Mouse (Mus musculus) gastrocnemius, adult 2 months (tissue): ENCODE data around the gene Srsf3. TPM values are rescaled to one million over a fixed set of nuclear protein-coding genes. Genes with fewer than 3 reads are reported as not detected.
"Not testable (repeated sequence)": the region's sequence is repeated elsewhere in the genome, so short reads cannot be mapped to it uniquely, and the experiment has no call there.

Experiments used
- DNase-seq: peaks from one replicate; pipeline ENCODE4 v3.0.0; 2022
- H3K27ac ChIP-seq: fragments of 200-600 bp; 2 replicates; pipeline ENCODE4 v1.8.1; 2022; ENCODE audit warnings: mild to moderate bottlenecking
- H3K4me3 ChIP-seq: fragments of 200-600 bp; 2 replicates; pipeline ENCODE4 v1.8.1; 2022; ENCODE audit warnings: mild to moderate bottlenecking, moderate library complexity
- CTCF ChIP-seq: fragments of 200-600 bp; IDR thresholded peaks from 2 replicates; pipeline ENCODE4 v1.8.1; 2022; ENCODE audit warnings: antibody characterized with exemption, mild to moderate bottlenecking, moderate library complexity
- intact Hi-C: fragments of 180-260 bp; cut with DNase I; formaldehyde crosslinking; loops from one replicate; pipeline ENCODE4 v1.15.1; 2025
- long read RNA-seq, 2 experiments: library from polyadenylated mRNA; stranded (forward); transcript quantifications; one replicate each; pipeline ENCODE4 v2.0.0; 2021
- total RNA-seq, 2 experiments: library from RNA; stranded (reverse); gene quantifications; 2 replicates each; pipeline ENCODE4 v1.2.3; 2021

Gene Srsf3
- total RNA-seq, result 10 to 100 TPM; 38.8 to 55.6 TPM
- long read RNA-seq, experiment 1, transcript Srsf3-202 (6 exons, 2,618 nt), result major isoform, 31 of 42 reads
- long read RNA-seq, experiment 1, partial matches to known transcripts, result 0 of 42 reads
- long read RNA-seq, experiment 1, other reads (novel, unspliced or antisense), result 8 of 42 reads
- long read RNA-seq, experiment 2, transcript Srsf3-202 (6 exons, 2,618 nt), result major isoform, 36 of 46 reads
- long read RNA-seq, experiment 2, partial matches to known transcripts, result 1 of 46 reads
- long read RNA-seq, experiment 2, other reads (novel, unspliced or antisense), result 6 of 46 reads

DNA sequence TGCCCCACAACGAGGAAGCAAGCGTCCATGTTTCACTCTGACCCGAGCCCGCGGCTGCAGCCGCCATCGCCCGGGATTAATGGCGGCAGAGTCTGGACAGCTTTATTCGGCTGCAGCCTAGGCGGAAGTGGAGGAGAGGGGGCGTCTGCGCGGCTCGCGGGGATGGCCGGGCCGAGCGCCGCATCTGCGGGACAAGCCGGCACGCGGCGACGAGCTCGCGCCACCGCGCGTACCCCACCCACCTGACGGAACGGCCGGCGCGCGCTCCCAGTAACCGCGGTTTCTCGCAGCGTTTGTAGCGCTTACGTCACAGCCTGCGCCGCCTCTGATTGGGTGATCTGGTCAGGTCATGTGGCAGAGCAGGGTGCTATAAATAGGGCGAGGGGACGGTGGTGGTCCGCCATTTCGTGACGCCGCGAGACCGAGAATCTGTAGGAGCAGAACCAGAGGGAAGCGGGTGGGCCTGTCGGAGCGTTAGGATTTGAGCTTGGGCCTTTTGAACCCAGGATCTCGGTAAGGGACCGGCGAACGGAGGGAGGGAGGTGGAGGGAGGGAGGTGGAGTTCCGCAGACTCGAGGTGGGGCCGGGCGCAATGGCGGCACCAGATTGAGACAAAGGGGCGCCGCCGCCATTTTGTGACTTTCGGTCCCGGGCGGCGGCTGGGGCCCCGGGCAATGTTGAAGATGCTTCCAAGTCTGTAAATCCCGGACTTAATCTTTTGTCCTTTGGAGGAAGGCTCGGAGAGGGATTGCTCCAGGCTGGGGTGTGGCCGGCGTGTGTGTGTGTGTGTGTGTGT, at the start of gene Srsf3:
Gene Srsf3 (plus strand): TSS at position 355 of the 796 bp plus-strand sequence.
- peak; percentile 99 for DNase-seq
- peak within 1 kb of the TSS; percentile 97 for H3K4me3 ChIP-seq
- H3K27ac ChIP-seq, result peak within 1 kb of the TSS; percentile 99
- intact Hi-C loops, result loop anchor here (10.0 kb wide), 1 partner anchor 338 kb away; the partner anchor contains the start of genes Mapk14 and Slc26a8
- TF ChIP-seq CTCF, result no peak

GRCm38 (mm10) chr17:28984724-28985420, 47.6 kb upstream of the Srsf3 start:
- Histone ChIP-seq H3K4me3 (no peak overlapping the region), H3K27ac (no peak overlapping the region)
- no peak for DNase-seq
- intact Hi-C loops, result loop anchor here (5.0 kb wide), 3 partner anchors 37 to 187 kb away; no protein-coding TSS in a partner anchor
- no peak for TF ChIP-seq CTCF

GRCm38 (mm10) chr17:28986833-28987232, 45.6 kb upstream of the Srsf3 start:
- Histone ChIP-seq H3K27ac (no peak overlapping the region), H3K4me3 (no peak overlapping the region)
- peak; percentile 67 for TF ChIP-seq CTCF
- intact Hi-C loops, result loop anchor here (5.0 kb wide), 3 partner anchors 35 to 185 kb away; no protein-coding TSS in a partner anchor
- DNase-seq, result peak; percentile 38

DNA sequence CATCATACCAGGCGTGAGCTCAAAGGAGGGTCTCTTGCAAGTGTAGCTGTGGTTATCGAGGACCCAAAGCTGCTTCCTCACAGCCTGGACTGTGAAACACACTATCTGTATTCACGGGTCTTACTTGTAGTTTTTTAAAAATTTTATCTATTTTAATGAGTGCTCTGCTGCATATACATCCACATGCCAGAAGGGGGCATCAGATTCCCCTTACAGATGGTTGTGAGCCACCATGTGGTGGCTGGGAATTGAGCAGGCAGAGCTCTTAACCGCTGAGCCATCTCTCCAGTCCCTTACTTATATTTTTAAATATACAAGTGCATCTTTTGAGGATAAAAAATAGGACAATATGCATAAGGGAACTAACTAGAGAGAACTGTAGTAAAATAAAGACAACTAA, 44.7 kb upstream of the Srsf3 start:
- intact Hi-C loops, result loop anchor here (5.0 kb wide), 3 partner anchors 35 to 185 kb away; no protein-coding TSS in a partner anchor
- Histone ChIP-seq H3K4me3 (no peak overlapping the region), H3K27ac (no peak overlapping the region)
- TF ChIP-seq CTCF, result peak; percentile 90
- no peak for DNase-seq

DNA sequence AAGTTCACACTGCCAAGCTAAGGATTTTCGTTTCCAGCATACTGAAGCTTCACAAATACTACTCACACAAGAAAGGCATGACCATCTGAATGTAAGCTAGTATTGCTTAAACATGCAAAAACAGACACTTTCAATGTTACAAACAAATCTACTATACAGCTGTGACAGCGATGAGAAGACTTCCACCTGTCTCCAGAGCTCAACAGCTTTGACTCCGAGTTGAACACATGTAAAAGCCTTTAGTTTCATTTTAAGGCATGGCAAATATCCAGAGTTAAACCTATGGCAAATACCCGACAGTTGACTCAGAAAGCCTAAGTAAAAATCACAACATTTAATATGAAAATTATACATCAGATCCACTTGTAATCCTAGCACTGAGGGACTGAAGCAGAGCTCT, 44.1 kb upstream of the Srsf3 start:
- no peak overlapping the region for H3K4me3 ChIP-seq
- H3K27ac ChIP-seq, result no peak overlapping the region
- DNase-seq, result no peak
- intact Hi-C loops, result loop anchor here (5.0 kb wide), 3 partner anchors 34 to 184 kb away; no protein-coding TSS in a partner anchor
- TF ChIP-seq CTCF, result no peak

DNA sequence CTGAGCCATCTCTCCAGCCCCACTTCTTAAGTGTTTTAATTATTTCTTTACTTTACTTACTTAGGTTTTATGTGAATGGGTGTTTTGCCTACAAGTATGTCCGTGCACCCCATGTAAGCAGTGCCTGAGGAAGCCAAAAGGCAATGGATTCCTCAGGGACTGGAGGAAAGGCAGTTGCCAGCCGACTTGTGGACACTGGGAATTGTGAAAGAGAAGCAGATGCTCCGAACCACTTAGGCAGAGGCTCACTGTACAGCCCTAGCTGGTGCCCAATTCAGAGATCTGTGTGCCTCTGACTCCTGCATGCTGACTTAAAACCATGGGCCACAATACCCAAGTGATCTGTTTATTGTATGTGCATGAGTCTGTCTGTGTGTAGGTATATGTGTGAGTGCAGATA, 43.4 kb upstream of the Srsf3 start:
- no peak for DNase-seq
- Histone ChIP-seq H3K4me3 (no peak overlapping the region), H3K27ac (no peak overlapping the region)
- intact Hi-C loops, result loop anchor here (5.0 kb wide), 3 partner anchors 33 to 183 kb away; no protein-coding TSS in a partner anchor
- TF ChIP-seq CTCF, result no peak

DNA sequence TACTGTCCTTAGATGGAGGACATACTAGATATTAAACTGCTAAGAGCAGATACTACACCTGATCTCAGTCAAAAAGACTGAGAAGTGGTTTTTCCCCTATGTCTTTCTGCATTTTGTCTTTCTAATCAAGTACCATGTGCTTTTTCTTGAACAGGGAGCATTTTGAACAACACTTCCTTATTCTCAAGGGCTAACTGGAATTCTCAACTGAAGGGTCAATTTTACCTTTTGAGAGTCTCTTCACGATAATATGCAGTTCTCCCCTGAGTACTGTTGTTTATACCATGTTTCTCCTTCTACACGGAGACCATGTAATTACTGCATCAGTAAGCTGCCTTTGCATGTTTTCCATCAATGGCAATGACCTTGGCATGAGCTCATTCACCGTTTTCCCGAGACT, 42.4 kb upstream of the Srsf3 start:
- no peak for DNase-seq
- Histone ChIP-seq H3K4me3 (no peak overlapping the region), H3K27ac (no peak overlapping the region)
- intact Hi-C loops, result no loop called here
- TF ChIP-seq CTCF, result no peak

DNA sequence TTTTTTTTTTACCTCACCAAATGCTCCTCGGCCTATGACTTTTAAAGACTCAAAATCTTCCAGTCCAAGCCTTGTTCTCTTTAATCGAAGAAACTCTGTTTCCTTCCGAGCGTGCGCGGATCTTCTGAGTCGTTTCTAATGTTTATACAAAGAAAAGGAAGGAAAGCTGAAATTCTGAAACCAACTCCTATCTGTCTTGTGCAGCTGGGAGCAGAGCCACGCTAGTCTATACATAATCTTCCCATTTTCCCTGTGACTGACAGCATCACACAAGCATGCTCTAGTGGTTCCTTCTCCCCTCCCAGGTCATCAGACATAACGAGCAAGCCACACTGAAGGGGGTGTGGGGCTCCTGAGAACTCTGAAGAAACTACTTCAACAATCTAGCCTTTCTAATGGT, 41.1 kb upstream of the Srsf3 start:
- Histone ChIP-seq H3K27ac (no peak overlapping the region), H3K4me3 (no peak overlapping the region)
- intact Hi-C loops, result no loop called here
- TF ChIP-seq CTCF, result no peak
- no peak for DNase-seq

DNA sequence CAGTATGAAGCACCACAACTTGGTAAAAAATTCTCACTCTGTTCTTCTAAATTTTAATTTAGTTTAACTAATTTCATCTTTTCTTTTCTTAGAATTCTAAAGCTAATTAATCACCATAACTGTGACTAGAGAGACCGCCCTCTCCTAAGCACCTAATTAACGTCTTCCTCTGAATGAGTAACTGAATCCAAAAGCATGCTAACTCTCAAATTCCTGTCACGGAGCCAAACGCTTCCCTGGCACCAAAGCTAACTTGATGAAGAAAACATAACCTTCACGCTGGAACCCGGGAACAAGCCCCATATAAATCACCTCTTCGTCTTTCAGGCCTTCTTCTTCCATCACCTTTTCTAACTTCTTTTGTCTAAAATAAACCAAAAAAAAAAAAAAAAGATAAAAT, 40.3 kb upstream of the Srsf3 start:
- H3K27ac ChIP-seq, result no peak overlapping the region
- peak; percentile 34 for DNase-seq
- H3K4me3 ChIP-seq, result no peak overlapping the region

GRCm38 (mm10) chr17:28993004-28993403, 39.4 kb upstream of the Srsf3 start:
- H3K4me3 ChIP-seq, DNase-seq, intact Hi-C loops, H3K27ac ChIP-seq: not testable (repeated sequence)

More for the DNA sequence above, 40.3 kb upstream of the Srsf3 start:
- intact Hi-C loops, result no loop called here
- no peak for TF ChIP-seq CTCF

GRCm38 (mm10) chr17:28994615-28995014, 37.8 kb upstream of the Srsf3 start:
- DNase-seq, result no peak
- intact Hi-C loops, result no loop called here
- no peak overlapping the region for H3K4me3 ChIP-seq
- TF ChIP-seq CTCF, result no peak
- H3K27ac ChIP-seq, result peak overlapping the region; percentile 20; the same call in 1 of the 2 replicates

GRCm38 (mm10) chr17:29000465-29000864, 32.0 kb upstream of the Srsf3 start:
- no peak for TF ChIP-seq CTCF
- no peak for DNase-seq
- Histone ChIP-seq H3K4me3 (no peak overlapping the region), H3K27ac (no peak overlapping the region)
- intact Hi-C loops, result no loop called here
